Mouse (Mus musculus): ENCODE results near the gene Igfbp6. TPM values are rescaled to one million over a fixed set of nuclear protein-coding genes. Genes with fewer than 3 reads are reported as not detected.

Gene Igfbp6
- polyA plus RNA-seq, 1 experiment from 2014 or later, result 1.6 TPM

GRCm38 (mm10) chr15:102107689-102108573 is 36.2 kb upstream of the Igfbp6 start:
- peak overlapping the region; percentile 55; the same call in 1 of the 2 replicates for H3K4me2 ChIP-seq (ENCODE audit: low read length)

GRCm38 (mm10) chr15:102108651-102109525 is 35.3 kb upstream of the Igfbp6 start:
- WGBS, result 47% methylated on average over 18 of the region's 18 CpGs
- Histone ChIP-seq H3K4me2 (ENCODE audit: low read length) (no peak overlapping the region), H3K4me3 (replicated peaks; ENCODE audit: low read depth, low read length) (no peak overlapping the region), H3K9ac (replicated peaks; ENCODE audit: low read length) (no peak overlapping the region), H3K27me3 (ENCODE audit: control insufficient read depth, insufficient read depth, low read length) (peaks cover 30% of the 10 kb centered on the region), H3K4me1 (ENCODE audit: control insufficient read depth, insufficient read depth, low read length) (peaks cover 10% of the 10 kb centered on the region), H3K9me3 (ENCODE audit: control insufficient read depth, low read length) (no peaks in the 10 kb centered on the region), H3K36me3 (ENCODE audit: control insufficient read depth, insufficient read depth, low read length) (no peaks in the 10 kb centered on the region), H3K27ac (replicated peaks; ENCODE audit: low read depth, low read length) (no peak overlapping the region)
- DNase-seq (peak; percentile 83), ATAC-seq (ENCODE audit: low FRiP score, low TSS enrichment) (no peak)

More at GRCm38 (mm10) chr15:102107689-102108573, 36.2 kb upstream of the Igfbp6 start:
- Histone ChIP-seq H3K36me3 (ENCODE audit: control insufficient read depth, insufficient read depth, low read length) (no peaks in the 10 kb centered on the region), H3K27ac (replicated peaks; ENCODE audit: low read depth, low read length) (no peak overlapping the region), H3K27me3 (ENCODE audit: control insufficient read depth, insufficient read depth, low read length) (peaks cover 31% of the 10 kb centered on the region), H3K9me3 (ENCODE audit: control insufficient read depth, low read length) (no peaks in the 10 kb centered on the region), H3K9ac (replicated peaks; ENCODE audit: low read length) (no peak overlapping the region), H3K4me1 (ENCODE audit: control insufficient read depth, insufficient read depth, low read length) (peaks cover 16% of the 10 kb centered on the region), H3K4me3 (replicated peaks; ENCODE audit: low read depth, low read length) (peak overlapping the region; percentile 29; the same call in 1 of the 2 replicates)
- ATAC-seq (ENCODE audit: low FRiP score, low TSS enrichment) (no peak; the same call in 1 of the 2 replicates), DNase-seq (peak; percentile 85)
- WGBS, result 33% methylated on average over 13 of the region's 13 CpGs

- H3K36me3 ChIP-seq (ENCODE audit: control insufficient read depth, insufficient read depth, low read length), result peaks cover 4% of the 10 kb centered on the region; the same call in 1 of the 2 replicates
- no peak overlapping the region for H3K4me3 ChIP-seq (replicated peaks; ENCODE audit: low read depth, low read length)
- no peak overlapping the region for H3K9ac ChIP-seq (replicated peaks; ENCODE audit: low read length)
- H3K4me1 ChIP-seq (ENCODE audit: control insufficient read depth, insufficient read depth, low read length), result peaks cover 8% of the 10 kb centered on the region
- DNase-seq (no peak), ATAC-seq (ENCODE audit: low FRiP score, low TSS enrichment) (no peak)
- H3K27ac ChIP-seq (replicated peaks; ENCODE audit: low read depth, low read length), result no peak overlapping the region
- no peak overlapping the region for H3K4me2 ChIP-seq (ENCODE audit: low read length)
- no peaks in the 10 kb centered on the region for H3K9me3 ChIP-seq (ENCODE audit: control insufficient read depth, low read length)
- 94% methylated on average over 7 of the region's 7 CpGs for whole genome bisulfite sequencing
- peaks cover 27% of the 10 kb centered on the region for H3K27me3 ChIP-seq (ENCODE audit: control insufficient read depth, insufficient read depth, low read length)
Observed at GRCm38 (mm10) chr15:102110271-102110670, 33.9 kb upstream of the Igfbp6 start.

GRCm38 (mm10) chr15:102110701-102111494 is 33.3 kb upstream of the Igfbp6 start:
- no peaks in the 10 kb centered on the region for H3K9me3 ChIP-seq (ENCODE audit: control insufficient read depth, low read length)
- H3K9ac ChIP-seq (replicated peaks; ENCODE audit: low read length), result no peak overlapping the region
- H3K36me3 ChIP-seq (ENCODE audit: control insufficient read depth, insufficient read depth, low read length), result peaks cover 10% of the 10 kb centered on the region
- H3K4me1 ChIP-seq (ENCODE audit: control insufficient read depth, insufficient read depth, low read length), result peaks cover 8% of the 10 kb centered on the region
- no peak for DNase-seq
- H3K4me3 ChIP-seq (replicated peaks; ENCODE audit: low read depth, low read length), result no peak overlapping the region
- H3K4me2 ChIP-seq (ENCODE audit: low read length), result no peak overlapping the region
- peaks cover 21% of the 10 kb centered on the region for H3K27me3 ChIP-seq (ENCODE audit: control insufficient read depth, insufficient read depth, low read length)
- 74% methylated on average over 29 of the region's 29 CpGs for WGBS
- no peak overlapping the region for H3K27ac ChIP-seq (replicated peaks; ENCODE audit: low read depth, low read length)
- ATAC-seq (ENCODE audit: low FRiP score, low TSS enrichment), result no peak

- no peaks in the 10 kb centered on the region for H3K9me3 ChIP-seq (ENCODE audit: control insufficient read depth, low read length)
- DNase-seq (no peak), ATAC-seq (ENCODE audit: low FRiP score, low TSS enrichment) (no peak)
- no peak overlapping the region for H3K4me2 ChIP-seq (ENCODE audit: low read length)
- peaks cover 15% of the 10 kb centered on the region for H3K27me3 ChIP-seq (ENCODE audit: control insufficient read depth, insufficient read depth, low read length)
- WGBS, result 79% methylated on average over 11 of the region's 11 CpGs
- peaks cover 16% of the 10 kb centered on the region for H3K36me3 ChIP-seq (ENCODE audit: control insufficient read depth, insufficient read depth, low read length)
- no peak overlapping the region for H3K4me3 ChIP-seq (replicated peaks; ENCODE audit: low read depth, low read length)
- H3K9ac ChIP-seq (replicated peaks; ENCODE audit: low read length), result no peak overlapping the region
- H3K4me1 ChIP-seq (ENCODE audit: control insufficient read depth, insufficient read depth, low read length), result peaks cover 8% of the 10 kb centered on the region
- no peak overlapping the region for H3K27ac ChIP-seq (replicated peaks; ENCODE audit: low read depth, low read length)
Observed at GRCm38 (mm10) chr15:102111495-102111829, 32.7 kb upstream of the Igfbp6 start.

DNA sequence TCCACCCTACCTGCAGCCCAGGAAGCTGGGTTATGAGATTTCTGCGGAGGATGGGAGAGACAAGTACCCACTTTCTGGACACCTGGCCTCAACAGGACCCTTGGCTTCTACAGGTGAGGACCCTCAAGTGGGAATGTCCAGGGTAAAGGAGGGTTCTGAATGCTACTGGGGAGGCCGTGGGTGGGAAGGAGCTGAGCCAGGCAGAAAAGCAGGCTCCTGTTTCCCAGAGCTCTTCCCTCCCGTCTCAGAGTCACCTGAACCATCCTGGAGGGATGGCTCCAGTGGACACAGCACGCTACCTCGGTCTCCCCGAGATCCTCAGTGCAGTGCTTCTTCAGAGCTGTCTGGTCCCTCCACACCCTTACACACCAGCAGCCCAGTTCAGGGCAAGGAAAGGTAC is 32.0 kb upstream of the Igfbp6 start:
- Histone ChIP-seq H3K9me3 (ENCODE audit: control insufficient read depth, low read length) (no peaks in the 10 kb centered on the region), H3K27me3 (ENCODE audit: control insufficient read depth, insufficient read depth, low read length) (peaks cover 8% of the 10 kb centered on the region), H3K9ac (replicated peaks; ENCODE audit: low read length) (no peak overlapping the region), H3K4me3 (replicated peaks; ENCODE audit: low read depth, low read length) (no peak overlapping the region), H3K36me3 (ENCODE audit: control insufficient read depth, insufficient read depth, low read length) (peaks cover 23% of the 10 kb centered on the region), H3K27ac (replicated peaks; ENCODE audit: low read depth, low read length) (no peak overlapping the region), H3K4me1 (ENCODE audit: control insufficient read depth, insufficient read depth, low read length) (peaks cover 5% of the 10 kb centered on the region), H3K4me2 (ENCODE audit: low read length) (no peak overlapping the region)
- ATAC-seq (ENCODE audit: low FRiP score, low TSS enrichment) (no peak), DNase-seq (no peak)
- WGBS, result 85% methylated on average over 6 of the region's 6 CpGs

DNA sequence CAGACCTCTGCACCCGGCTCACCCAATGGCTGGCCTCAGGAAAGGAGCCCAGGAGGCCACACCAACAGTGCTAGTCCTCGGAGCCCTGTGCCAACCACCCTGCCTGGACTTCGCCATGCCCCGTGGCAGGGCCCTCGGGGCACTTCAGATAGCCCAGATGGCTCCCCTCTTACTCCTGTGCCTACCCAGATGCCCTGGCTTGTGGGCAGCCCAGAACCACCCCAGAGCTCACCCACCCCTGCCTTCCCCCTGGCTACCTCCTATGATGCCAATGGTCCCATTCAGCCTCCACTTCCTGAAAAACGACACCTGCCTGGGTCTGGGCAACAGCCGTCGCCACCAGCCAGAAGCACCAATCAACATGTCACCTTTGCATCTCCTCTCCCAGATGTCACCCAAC is 31.3 kb upstream of the Igfbp6 start:
- H3K9ac ChIP-seq (replicated peaks; ENCODE audit: low read length), result no peak overlapping the region
- H3K27me3 ChIP-seq (ENCODE audit: control insufficient read depth, insufficient read depth, low read length), result peaks cover 2% of the 10 kb centered on the region; the same call in 1 of the 2 replicates
- DNase-seq (no peak), ATAC-seq (ENCODE audit: low FRiP score, low TSS enrichment) (no peak)
- peaks cover 29% of the 10 kb centered on the region for H3K36me3 ChIP-seq (ENCODE audit: control insufficient read depth, insufficient read depth, low read length)
- H3K4me3 ChIP-seq (replicated peaks; ENCODE audit: low read depth, low read length), result no peak overlapping the region
- H3K9me3 ChIP-seq (ENCODE audit: control insufficient read depth, low read length), result no peaks in the 10 kb centered on the region
- no peak overlapping the region for H3K4me2 ChIP-seq (ENCODE audit: low read length)
- H3K4me1 ChIP-seq (ENCODE audit: control insufficient read depth, insufficient read depth, low read length), result no peaks in the 10 kb centered on the region
- 84% methylated on average over 8 of the region's 8 CpGs for WGBS
- H3K27ac ChIP-seq (replicated peaks; ENCODE audit: low read depth, low read length), result no peak overlapping the region

GRCm38 (mm10) chr15:102113674-102114073 is 30.5 kb upstream of the Igfbp6 start:
- no peaks in the 10 kb centered on the region for H3K27me3 ChIP-seq (ENCODE audit: control insufficient read depth, insufficient read depth, low read length)
- no peak for ATAC-seq (ENCODE audit: low FRiP score, low TSS enrichment)
- H3K4me2 ChIP-seq (ENCODE audit: low read length), result no peak overlapping the region
- 81% methylated on average over 4 of the region's 4 CpGs for WGBS
- no peak overlapping the region for H3K27ac ChIP-seq (replicated peaks; ENCODE audit: low read depth, low read length)
- H3K9me3 ChIP-seq (ENCODE audit: control insufficient read depth, low read length), result no peaks in the 10 kb centered on the region
- H3K4me3 ChIP-seq (replicated peaks; ENCODE audit: low read depth, low read length), result no peak overlapping the region
- peaks cover 37% of the 10 kb centered on the region for H3K36me3 ChIP-seq (ENCODE audit: control insufficient read depth, insufficient read depth, low read length)
- DNase-seq, result no peak
- H3K4me1 ChIP-seq (ENCODE audit: control insufficient read depth, insufficient read depth, low read length), result no peaks in the 10 kb centered on the region
- H3K9ac ChIP-seq (replicated peaks; ENCODE audit: low read length), result no peak overlapping the region
